Mouse (Mus musculus): ENCODE measurements around the gene Odr4. TPM values are rescaled to one million over a fixed set of nuclear protein-coding genes. Genes with fewer than 3 reads are reported as not detected.
A peak's percentile ranks its signal among the peaks of the same experiment; 100 is the strongest.

The Odr4 gene
- polyA plus RNA-seq (2012; fragmentation: generic; extraction: Trizol), result 7.1 TPM
- long read RNA-seq, experiment 1, transcript Odr4-205 (14 exons, 3,273 nt), result major isoform, 14 of 25 reads
- long read RNA-seq, experiment 1, partial matches to known transcripts, result 6 of 25 reads
- long read RNA-seq, experiment 1, other reads (novel, unspliced or antisense), result 5 of 25 reads
- long read RNA-seq, experiment 2, transcript Odr4-205 (14 exons, 3,273 nt), result major isoform, 97 of 128 reads
- long read RNA-seq, experiment 2, partial matches to known transcripts, result 10 of 128 reads
- long read RNA-seq, experiment 2, other reads (novel, unspliced or antisense), result 19 of 128 reads

DNA sequence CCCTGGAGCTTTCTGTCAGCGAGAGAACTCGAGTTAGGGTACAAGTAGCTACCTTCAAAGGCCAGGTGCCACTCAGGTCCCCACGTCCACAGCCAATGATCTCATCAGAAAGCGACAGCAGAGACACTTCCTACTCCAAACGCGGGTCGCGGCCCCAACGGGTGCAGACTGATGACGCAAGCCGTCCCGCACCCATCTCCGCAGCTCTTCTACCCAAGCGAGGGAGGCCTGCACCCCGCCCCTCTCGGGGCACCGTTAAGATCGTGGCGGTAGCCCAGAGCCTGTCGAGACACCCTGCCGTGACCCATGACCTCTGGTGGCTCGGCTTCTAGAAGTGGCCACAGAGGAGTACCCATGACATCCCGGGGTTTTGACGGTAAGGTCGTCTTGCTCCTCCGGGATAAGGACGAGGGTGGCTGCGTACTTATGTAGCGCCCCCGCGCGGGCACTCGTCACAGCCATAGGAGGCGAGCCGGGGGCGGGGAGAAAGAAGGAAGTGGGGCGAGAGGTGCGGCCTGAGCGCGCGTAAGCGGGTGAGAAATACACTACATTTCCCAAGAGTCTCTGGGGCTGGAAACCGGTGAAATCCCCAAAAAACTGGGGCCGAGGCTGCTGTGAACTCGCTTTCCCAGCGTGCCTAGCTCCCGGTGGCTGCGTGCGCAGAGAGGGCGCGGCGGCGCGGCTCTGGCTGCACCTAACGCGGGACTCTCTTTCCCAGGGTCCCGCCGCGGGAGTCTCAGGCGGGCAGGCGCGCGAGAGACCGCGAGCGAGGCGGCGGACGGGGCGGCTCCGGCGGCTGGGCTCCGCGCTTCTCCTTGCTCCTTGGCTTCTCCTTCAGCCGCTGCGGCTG is at the start of gene Odr4, which contains the start of gene Tpr:
Odr4 (minus strand) TSS at position 443 of the 850 bp plus-strand sequence.
Tpr (plus strand) TSS at position 201 of the 850 bp plus-strand sequence.
- H3K4me3 ChIP-seq (ENCODE audit: insufficient read depth, poor library complexity, severe bottlenecking), result peak within 1 kb of the TSS; percentile 93
- H3K27me3 ChIP-seq (ENCODE audit: control insufficient read depth, insufficient read depth, insufficient read length), result no peaks in the 10 kb centered on the region
- peak within 1 kb of the TSS; percentile 94 for H3ac ChIP-seq (ENCODE audit: control insufficient read depth, insufficient read length, low read depth)
- peak; percentile 40 for TF ChIP-seq MAX (IDR thresholded peaks at IDR 0.05)
- peak; percentile 34 for TF ChIP-seq CEBPB (IDR thresholded peaks at IDR 0.05; ENCODE audit: low read depth)
- TF ChIP-seq FOSL1 (IDR thresholded peaks at IDR 0.05; ENCODE audit: insufficient read depth, low read length, poor library complexity, severe bottlenecking), result no peak
- TF ChIP-seq CTCF (IDR thresholded peaks at IDR 0.05; ENCODE audit: control insufficient read depth, insufficient read depth, insufficient read length), result peak; percentile 72
- H3K79me2 ChIP-seq (ENCODE audit: control insufficient read depth, insufficient read depth), result peaks cover 55% of the 10 kb centered on the region
- H3K36me3 ChIP-seq (ENCODE audit: control insufficient read depth, insufficient read depth), result peaks cover 35% of the 10 kb centered on the region
- peaks cover 36% of the 10 kb centered on the region for H3K79me3 ChIP-seq (ENCODE audit: low read depth)

- Histone ChIP-seq H3K27me3 (ENCODE audit: control insufficient read depth, insufficient read depth, insufficient read length) (no peaks in the 10 kb centered on the region), H3ac (ENCODE audit: control insufficient read depth, insufficient read length, low read depth) (no peak overlapping the region), H3K36me3 (ENCODE audit: control insufficient read depth, insufficient read depth) (peaks cover 91% of the 10 kb centered on the region), H3K79me2 (ENCODE audit: control insufficient read depth, insufficient read depth) (no peaks in the 10 kb centered on the region), H3K79me3 (ENCODE audit: low read depth) (no peaks in the 10 kb centered on the region), H3K4me3 (ENCODE audit: insufficient read depth, poor library complexity, severe bottlenecking) (no peak overlapping the region)
- TF ChIP-seq MYOG (IDR thresholded peaks at IDR 0.05; ENCODE audit: control insufficient read depth, extremely low read depth, insufficient read length) (no peak), FOSL1 (IDR thresholded peaks at IDR 0.05; ENCODE audit: insufficient read depth, low read length, poor library complexity, severe bottlenecking) (no peak), CTCF (IDR thresholded peaks at IDR 0.05; ENCODE audit: control insufficient read depth, insufficient read depth, insufficient read length) (no peak), MAX (IDR thresholded peaks at IDR 0.05) (no peak), CEBPB (IDR thresholded peaks at IDR 0.05; ENCODE audit: low read depth) (no peak), MYOD1 (IDR thresholded peaks at IDR 0.05; ENCODE audit: control insufficient read depth, insufficient read length, low read depth) (no peak)
These were observed 48.9 kb upstream of the Odr4 start for GRCm38 (mm10) chr1:150441731-150442130.

GRCm38 (mm10) chr1:150438641-150439040 is 45.8 kb upstream of the Odr4 start:
- no peak overlapping the region for H3K4me3 ChIP-seq (ENCODE audit: insufficient read depth, poor library complexity, severe bottlenecking)
- H3ac ChIP-seq (ENCODE audit: control insufficient read depth, insufficient read length, low read depth), result no peak overlapping the region
- no peaks in the 10 kb centered on the region for H3K79me3 ChIP-seq (ENCODE audit: low read depth)
- TF ChIP-seq FOSL1 (IDR thresholded peaks at IDR 0.05; ENCODE audit: insufficient read depth, low read length, poor library complexity, severe bottlenecking), result no peak
- TF ChIP-seq MYOD1 (IDR thresholded peaks at IDR 0.05; ENCODE audit: control insufficient read depth, insufficient read length, low read depth), result no peak
- TF ChIP-seq MYOG (IDR thresholded peaks at IDR 0.05; ENCODE audit: control insufficient read depth, extremely low read depth, insufficient read length), result no peak
- no peak for TF ChIP-seq USF1 (IDR thresholded peaks at IDR 0.05; ENCODE audit: low read depth)
- no peak for TF ChIP-seq MAX (IDR thresholded peaks at IDR 0.05)
- no peak for TF ChIP-seq CEBPB (IDR thresholded peaks at IDR 0.05; ENCODE audit: low read depth)
- TF ChIP-seq CTCF (IDR thresholded peaks at IDR 0.05; ENCODE audit: control insufficient read depth, insufficient read depth, insufficient read length), result no peak
- no peaks in the 10 kb centered on the region for H3K79me2 ChIP-seq (ENCODE audit: control insufficient read depth, insufficient read depth)
- H3K27me3 ChIP-seq (ENCODE audit: control insufficient read depth, insufficient read depth, insufficient read length), result no peaks in the 10 kb centered on the region
- H3K36me3 ChIP-seq (ENCODE audit: control insufficient read depth, insufficient read depth), result peaks cover 91% of the 10 kb centered on the region

DNA sequence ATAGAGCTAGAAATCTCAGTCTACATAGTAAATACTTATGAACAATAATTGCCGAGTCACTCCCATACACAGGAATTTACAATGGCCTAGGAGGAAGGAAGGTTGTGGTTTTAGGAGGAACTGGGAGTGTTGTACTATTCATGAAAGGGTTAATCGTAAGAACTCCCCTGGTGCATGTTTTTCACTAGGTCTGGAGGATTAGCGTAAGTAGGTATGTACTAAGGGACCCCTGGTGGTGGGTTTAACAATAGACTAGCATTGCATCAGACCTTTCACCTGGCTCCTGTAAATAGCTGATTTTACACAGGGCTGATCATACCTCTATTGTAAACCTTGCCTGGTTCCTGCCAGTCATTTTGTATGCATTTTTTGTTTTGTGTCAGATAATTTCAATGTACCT is 33.3 kb upstream of the Odr4 start:
- no peaks in the 10 kb centered on the region for H3K79me2 ChIP-seq (ENCODE audit: control insufficient read depth, insufficient read depth)
- peaks cover 93% of the 10 kb centered on the region for H3K36me3 ChIP-seq (ENCODE audit: control insufficient read depth, insufficient read depth)
- TF ChIP-seq FOSL1 (IDR thresholded peaks at IDR 0.05; ENCODE audit: insufficient read depth, low read length, poor library complexity, severe bottlenecking), result no peak
- TF ChIP-seq MYOG (IDR thresholded peaks at IDR 0.05; ENCODE audit: control insufficient read depth, extremely low read depth, insufficient read length), result no peak
- TF ChIP-seq CEBPB (IDR thresholded peaks at IDR 0.05; ENCODE audit: low read depth), result no peak
- no peak for TF ChIP-seq MAX (IDR thresholded peaks at IDR 0.05)
- H3K4me3 ChIP-seq (ENCODE audit: insufficient read depth, poor library complexity, severe bottlenecking), result no peak overlapping the region
- H3K79me3 ChIP-seq (ENCODE audit: low read depth), result no peaks in the 10 kb centered on the region
- no peaks in the 10 kb centered on the region for H3K27me3 ChIP-seq (ENCODE audit: control insufficient read depth, insufficient read depth, insufficient read length)
- H3ac ChIP-seq (ENCODE audit: control insufficient read depth, insufficient read length, low read depth), result no peak overlapping the region

DNA sequence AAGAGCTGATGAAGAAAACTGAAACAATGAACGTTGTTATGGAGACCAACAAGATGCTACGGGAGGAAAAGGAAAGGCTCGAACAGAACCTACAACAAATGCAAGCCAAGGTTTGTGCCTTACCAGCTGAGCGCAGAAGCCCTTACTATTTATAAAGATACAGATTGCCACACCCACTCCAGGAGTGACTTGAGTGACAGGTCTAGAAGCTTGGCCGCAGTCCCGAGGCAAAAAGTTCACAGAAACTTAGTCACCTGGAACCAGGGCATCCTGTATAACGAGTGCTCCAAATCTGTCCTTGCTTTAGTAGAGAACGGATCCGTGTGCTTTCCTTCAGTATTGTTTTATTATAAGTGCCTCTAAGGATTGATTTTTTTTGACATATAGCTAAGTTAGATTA is 32.8 kb upstream of the Odr4 start:
- H3K79me3 ChIP-seq (ENCODE audit: low read depth), result no peaks in the 10 kb centered on the region
- no peaks in the 10 kb centered on the region for H3K27me3 ChIP-seq (ENCODE audit: control insufficient read depth, insufficient read depth, insufficient read length)
- peaks cover 96% of the 10 kb centered on the region for H3K36me3 ChIP-seq (ENCODE audit: control insufficient read depth, insufficient read depth)
- no peaks in the 10 kb centered on the region for H3K79me2 ChIP-seq (ENCODE audit: control insufficient read depth, insufficient read depth)
- no peak overlapping the region for H3K4me3 ChIP-seq (ENCODE audit: insufficient read depth, poor library complexity, severe bottlenecking)
- H3ac ChIP-seq (ENCODE audit: control insufficient read depth, insufficient read length, low read depth), result no peak overlapping the region
- no peak for TF ChIP-seq MAX (IDR thresholded peaks at IDR 0.05)
- TF ChIP-seq MYOD1 (IDR thresholded peaks at IDR 0.05; ENCODE audit: control insufficient read depth, insufficient read length, low read depth), result no peak
- no peak for TF ChIP-seq CTCF (IDR thresholded peaks at IDR 0.05; ENCODE audit: control insufficient read depth, insufficient read depth, insufficient read length)
- no peak for TF ChIP-seq FOSL1 (IDR thresholded peaks at IDR 0.05; ENCODE audit: insufficient read depth, low read length, poor library complexity, severe bottlenecking)
- no peak for TF ChIP-seq USF1 (IDR thresholded peaks at IDR 0.05; ENCODE audit: low read depth)
- TF ChIP-seq CEBPB (IDR thresholded peaks at IDR 0.05; ENCODE audit: low read depth), result no peak
- TF ChIP-seq MYOG (IDR thresholded peaks at IDR 0.05; ENCODE audit: control insufficient read depth, extremely low read depth, insufficient read length), result no peak
